Mouse (Mus musculus) bone marrow, adult 2 months (tissue): Measurements from ENCODE around the gene Gm42878.

Experiments
- CTCF ChIP-seq: fragments of 200-500 bp; IDR thresholded peaks from 2 replicates; pipeline ENCODE4 v1.5.1; 2011; ENCODE audit warnings: low read length, control low read depth; ENCODE audit not compliant: control insufficient read depth, insufficient read depth
- POLR2A ChIP-seq: fragments of 200-500 bp; IDR thresholded peaks from 2 replicates; pipeline ENCODE4 v1.6.1; 2011; ENCODE audit warnings: low read depth, mild to moderate bottlenecking, control low read depth, low read length, borderline replicate concordance; ENCODE audit not compliant: control insufficient read depth

DNA sequence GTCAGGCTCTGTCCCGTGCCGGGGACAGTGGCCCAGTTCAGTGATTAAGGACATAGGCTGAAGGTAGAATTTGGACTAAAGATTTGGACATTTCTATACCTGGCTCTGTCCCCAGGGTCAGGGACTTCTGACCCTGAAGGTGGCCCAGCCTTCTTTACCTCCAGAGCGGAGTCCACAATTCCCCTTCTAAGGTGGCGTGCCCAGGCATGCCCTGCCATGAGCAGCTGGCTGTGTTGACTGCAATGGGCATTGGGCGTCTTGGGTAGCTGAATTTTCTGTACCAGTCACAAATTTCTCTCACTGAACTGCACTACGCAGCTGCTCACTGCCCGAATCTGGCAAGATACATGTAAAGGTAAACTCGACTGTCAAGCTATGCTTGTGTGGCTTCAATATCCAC is 36.7 kb upstream of the Gm42878 start:
- TF ChIP-seq CTCF (no peak), POLR2A (no peak)
